Mouse (Mus musculus) CH12.LX (cell line): ENCODE results near the gene Rbfox1. TPM values are rescaled to one million over a fixed set of nuclear protein-coding genes. Genes with fewer than 3 reads are reported as not detected.

Source experiments
- DNase-seq: peaks from one replicate; pipeline ENCODE4 v3.0.0-alpha.2; 2013; ENCODE audit errors: extremely low read depth
- H3K27ac ChIP-seq: 2 replicates; pipeline ENCODE4 v1.5.1; 2012; ENCODE audit warnings: low read depth, mild to moderate bottlenecking, control low read depth, moderate library complexity; ENCODE audit not compliant: insufficient read depth
- H3K27me3 ChIP-seq: replicated peaks from 2 replicates; pipeline ENCODE3; 2012; ENCODE audit warnings: inconsistent platforms
- H3K36me3 ChIP-seq, 2 experiments: replicated peaks in 1 of 2; 2 replicates each; pipeline versions ENCODE3 to v1.6.1; 2012; ENCODE audit warnings: inconsistent platforms in 1 of 2, low read length in 1 of 2, mild to moderate bottlenecking in 1 of 2, mixed read lengths in 1 of 2, moderate library complexity in 1 of 2; ENCODE audit not compliant: control insufficient read depth in 1 of 2, insufficient read depth in 1 of 2
- H3K4me1 ChIP-seq, 2 experiments: 2 replicates each; pipeline ENCODE4 v1.6.1; 2012; ENCODE audit warnings: inconsistent platforms in 1 of 2, moderate library complexity in 1 of 2; ENCODE audit not compliant: insufficient read depth in 2 of 2, control insufficient read depth in 1 of 2
- H3K4me2 ChIP-seq: 2 replicates; pipeline ENCODE4 v1.6.1; 2012; ENCODE audit warnings: low read depth, mild to moderate bottlenecking, control low read depth; ENCODE audit not compliant: poor library complexity, insufficient read depth, severe bottlenecking
- H3K4me3 ChIP-seq, 3 experiments: fragments of 150-350 bp in 1 of 3; sonication (generic) in 1 of 3; replicated peaks in 1 of 3; 2 replicates each; pipeline versions ENCODE3 to v1.5.1; 2011 to 2012; ENCODE audit warnings: low read depth in 2 of 3, low read length in 2 of 3, mild to moderate bottlenecking in 2 of 3, moderate library complexity in 2 of 3, control low read depth in 1 of 3, improper control_type of control experiment in 1 of 3, inconsistent platforms in 1 of 3, mixed read lengths in 1 of 3; ENCODE audit not compliant: poor library complexity in 1 of 3
- H3K79me2 ChIP-seq: replicated peaks from 2 replicates; pipeline ENCODE4 v1.6.1; 2012; ENCODE audit warnings: mild to moderate bottlenecking, moderate library complexity; ENCODE audit not compliant: control insufficient read depth, poor library complexity, insufficient read depth, severe bottlenecking; ENCODE audit errors: extremely low read depth
- H3K9ac ChIP-seq: 2 replicates; pipeline ENCODE4 v1.6.1; 2012; ENCODE audit warnings: low read depth, mild to moderate bottlenecking, control low read depth, moderate library complexity; ENCODE audit not compliant: insufficient read depth
- H3K9me3 ChIP-seq: replicated peaks from 2 replicates; pipeline ENCODE3; 2012; ENCODE audit warnings: low read length, inconsistent platforms, mixed read lengths
- CHD1 ChIP-seq: IDR thresholded peaks from 2 replicates; pipeline ENCODE4 v1.6.1; 2012; ENCODE audit warnings: low read depth, low read length, improper control_type of control experiment, inconsistent platforms
- CTCF ChIP-seq, 2 experiments: IDR thresholded peaks in 1 of 2; conservative IDR thresholded peaks in 1 of 2; 2 replicates each; pipeline ENCODE4 v1.5.1; 2011 to 2012; ENCODE audit warnings: low read depth in 2 of 2, low read length in 2 of 2, improper control_type of control experiment in 1 of 2, inconsistent platforms in 1 of 2, mild to moderate bottlenecking in 1 of 2, moderate library complexity in 1 of 2
- ETS1 ChIP-seq: conservative IDR thresholded peaks from 2 replicates; pipeline ENCODE4 v1.6.1; 2012; ENCODE audit warnings: low read depth, mild to moderate bottlenecking, inconsistent platforms, low read length, improper control_type of control experiment, moderate library complexity
- MEF2A ChIP-seq: IDR thresholded peaks from 2 replicates; pipeline ENCODE4 v1.6.1; 2014; ENCODE audit warnings: low read depth, mild to moderate bottlenecking, inconsistent platforms, low read length, improper control_type of control experiment, borderline replicate concordance
- NELFE ChIP-seq: IDR thresholded peaks from 2 replicates; pipeline ENCODE4 v1.6.1; 2011; ENCODE audit warnings: low read depth, low read length, improper control_type of control experiment
- RAD21 ChIP-seq: IDR thresholded peaks from 2 replicates; pipeline ENCODE4 v1.6.1; 2011; ENCODE audit warnings: low read depth, mild to moderate bottlenecking, low read length, improper control_type of control experiment, moderate library complexity
- SMC3 ChIP-seq: IDR thresholded peaks from 2 replicates; pipeline ENCODE4 v1.6.1; 2011; ENCODE audit warnings: low read depth, low read length, improper control_type of control experiment
- USF1 ChIP-seq: IDR thresholded peaks from 2 replicates; pipeline ENCODE4 v1.6.1; 2014; ENCODE audit warnings: low read depth, mild to moderate bottlenecking, inconsistent platforms, low read length, improper control_type of control experiment
- ZC3H11A ChIP-seq: IDR thresholded peaks from 2 replicates; pipeline ENCODE4 v1.6.1; 2012; ENCODE audit warnings: low read depth, mild to moderate bottlenecking, inconsistent platforms, low read length, improper control_type of control experiment
- dilution Hi-C: fragments of 300-500 bp; cut with MboI; formaldehyde crosslinking; loops from 2 replicates; pipeline ENCODE4 v1.14.3; 2020; ENCODE audit warnings: low sequenced_read_pairs; ENCODE audit not compliant: extremely low pct_unique_long_range_greater_than_20kb, extremely low pct_ligation_motif_present
- in situ Hi-C: fragments of 300-500 bp; cut with MboI; formaldehyde crosslinking; loops from 3 replicates; pipeline ENCODE4 v1.14.3; 2019; ENCODE audit warnings: low sequenced_read_pairs, low pct_ligation_motif_present, low pct_unique_long_range_greater_than_20kb, mixed read lengths
- polyA plus RNA-seq: library from polyadenylated mRNA; unstranded; fragments of >175 nt; gene quantifications from 2 replicates; pipeline ENCODE4 v1.2.1, GENCODE M21; 2012; ENCODE audit warnings: low read depth; ENCODE audit not compliant: insufficient read length
- total RNA-seq, 2 experiments: library from RNA; depleted of rRNA; stranded (reverse); fragments of 300-350 nt in 1 of 2; fragments of >200 nt in 1 of 2; gene quantifications; 2 replicates each; pipeline ENCODE4 v1.2.3; 2012 to 2014

The Rbfox1 gene
- total and polyA plus RNA-seq, 3 experiments, result not detected

- dilution Hi-C loops, result no loop called here
These were observed 41.8 kb downstream of the Rbfox1 start for GRCm38 (mm10) chr16:5926986-5927385.

GRCm38 (mm10) chr16:5931680-5932079 lies 46.5 kb downstream of the Rbfox1 start:
- no peaks in the 10 kb centered on the region for H3K4me1 ChIP-seq
- dilution Hi-C loops, result no loop called here
- H3K36me3 ChIP-seq, result no peaks in the 10 kb centered on the region
- peaks cover 11% of the 10 kb centered on the region for H3K27me3 ChIP-seq
- no peak overlapping the region for H3K9ac ChIP-seq
- no peak overlapping the region for H3K4me3 ChIP-seq
- no peak overlapping the region for H3K27ac ChIP-seq
- H3K9me3 ChIP-seq, result peaks cover 38% of the 10 kb centered on the region
- no peak overlapping the region for H3K4me2 ChIP-seq
- no peaks in the 10 kb centered on the region for H3K79me2 ChIP-seq
- TF ChIP-seq SMC3 (peak; percentile 42), USF1 (no peak), CTCF (conservative IDR thresholded peaks at IDR 0.05 in 1 of 2, IDR thresholded peaks at IDR 0.05 in 1 of 2; ENCODE audit: low read depth in 2 of 2, low read length in 2 of 2) (peak; percentile 55 to 62), RAD21 (peak; percentile 21)
- in situ Hi-C loops, result no loop called here
- DNase-seq, result peak; percentile 64

More at GRCm38 (mm10) chr16:5926986-5927385, 41.8 kb downstream of the Rbfox1 start:
- Histone ChIP-seq H3K36me3 (no peaks in the 10 kb centered on the region), H3K27me3 (peaks cover 25% of the 10 kb centered on the region), H3K4me1 (no peaks in the 10 kb centered on the region), H3K9me3 (peaks cover 42% of the 10 kb centered on the region), H3K79me2 (no peaks in the 10 kb centered on the region), H3K4me3 (no peak overlapping the region), H3K27ac (no peak overlapping the region), H3K4me2 (no peak overlapping the region), H3K9ac (no peak overlapping the region)
- no peak for DNase-seq
- in situ Hi-C loops, result no loop called here
- TF ChIP-seq NELFE, result no peak
- TF ChIP-seq ZC3H11A, result no peak
- no peak for TF ChIP-seq ETS1
- TF ChIP-seq MEF2A, result no peak

DNA sequence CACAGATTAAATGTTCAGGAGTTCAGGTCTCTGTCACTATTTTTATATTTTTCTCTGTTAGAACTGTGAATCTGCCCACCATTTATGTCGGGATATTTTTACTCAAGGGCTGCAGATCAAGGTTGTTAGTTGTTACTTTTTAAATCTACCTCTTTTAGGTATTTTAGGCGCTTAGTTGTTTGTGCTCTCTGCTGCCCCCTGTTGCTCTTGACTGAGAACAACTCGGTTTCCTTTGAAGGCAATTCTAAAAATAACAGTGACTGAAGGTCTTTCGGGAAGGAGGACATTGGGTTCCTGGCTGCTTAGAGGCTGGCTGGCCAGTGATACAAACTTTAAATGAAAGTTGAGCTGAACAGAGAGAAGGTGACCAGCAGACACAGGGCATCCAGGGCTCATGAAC lies 54.9 kb downstream of the Rbfox1 start:
- TF ChIP-seq CTCF (conservative IDR thresholded peaks at IDR 0.05 in 1 of 2, IDR thresholded peaks at IDR 0.05 in 1 of 2; ENCODE audit: low read depth in 2 of 2, low read length in 2 of 2) (peak in 1 of 2 experiments; percentile 32; a peak in 2 of 4 replicates), CHD1 (no peak)
- H3K9me3 ChIP-seq, result peaks cover 37% of the 10 kb centered on the region
- in situ Hi-C loops (no loop called here), dilution Hi-C loops (no loop called here)
- no peak overlapping the region for H3K27ac ChIP-seq
- H3K79me2 ChIP-seq, result no peaks in the 10 kb centered on the region
- H3K9ac ChIP-seq, result no peak overlapping the region
- H3K4me3 ChIP-seq, result no peak overlapping the region
- H3K4me1 ChIP-seq, result no peaks in the 10 kb centered on the region
- H3K36me3 ChIP-seq, result no peaks in the 10 kb centered on the region
- H3K4me2 ChIP-seq, result no peak overlapping the region
- H3K27me3 ChIP-seq, result peaks cover 24% of the 10 kb centered on the region
- peak; percentile 16 for DNase-seq
